Mouse (Mus musculus) intestine, embryonic 16.5 days (tissue): ENCODE measurements around the gene Hemk1. TPM values are rescaled to one million over a fixed set of nuclear protein-coding genes. Genes with fewer than 3 reads are reported as not detected.

ENCODE experiments used
- ATAC-seq: fragments of 200-750 bp; cut with Nextera tagmentation; 2 replicates; pipeline ENCODE4 v1.8.0; 2017; ENCODE audit warnings: moderate TSS enrichment, moderate library complexity
- H3K27ac ChIP-seq: fragments of 300-500 bp; sonication (generic); 2 replicates; pipeline ENCODE4 v1.5.1; 2014; ENCODE audit warnings: mild to moderate bottlenecking, low read length
- H3K27me3 ChIP-seq: fragments of 300-500 bp; sonication (generic); replicated peaks from 2 replicates; pipeline ENCODE4 v1.6.1; 2014; ENCODE audit warnings: low read length, control low read depth, mixed read lengths; ENCODE audit not compliant: control insufficient read depth, insufficient read depth
- H3K36me3 ChIP-seq: fragments of 300-500 bp; sonication (generic); 2 replicates; pipeline ENCODE4 v1.6.1; 2014; ENCODE audit warnings: low read length, control low read depth; ENCODE audit not compliant: control insufficient read depth, insufficient read depth
- H3K4me1 ChIP-seq: fragments of 300-500 bp; sonication (generic); 2 replicates; pipeline ENCODE4 v1.6.1; 2014; ENCODE audit warnings: low read length, control low read depth, mixed read lengths; ENCODE audit not compliant: control insufficient read depth, insufficient read depth
- H3K4me2 ChIP-seq: fragments of 300-500 bp; sonication (generic); 2 replicates; pipeline ENCODE4 v1.6.1; 2014; ENCODE audit warnings: low read depth, low read length, control low read depth
- H3K4me3 ChIP-seq: fragments of 300-500 bp; sonication (generic); 2 replicates; pipeline ENCODE4 v1.5.1; 2014; ENCODE audit warnings: mild to moderate bottlenecking, low read length
- H3K9ac ChIP-seq: fragments of 300-500 bp; sonication (generic); 2 replicates; pipeline ENCODE4 v1.6.1; 2014; ENCODE audit warnings: low read depth, low read length
- H3K9me3 ChIP-seq: fragments of 300-500 bp; sonication (generic); 2 replicates; pipeline ENCODE4 v1.6.1; 2016; ENCODE audit warnings: low read length, control low read depth; ENCODE audit not compliant: control insufficient read depth
- WGBS: fragments of 180-500 bp; shearing (Covaris S2); extraction: QIAGEN DNeasy Blood & Tissue Kit; methylation state at CpG from one replicate; pipeline ENCODE4 v1.1.7; 2014; 5-methylcytosine and 5-hydroxymethylcytosine counted together
- polyA plus RNA-seq: library from polyadenylated mRNA; unstranded; fragments of >200 nt; fragmentation: Nextera tagmentation; extraction: Ambion mirVana; gene quantifications from 2 replicates; pipeline ENCODE4 v1.2.1, GENCODE M21; 2015

Hemk1 gene
- polyA plus RNA-seq, 1 experiment from 2014 or later: 11.2 TPM

DNA sequence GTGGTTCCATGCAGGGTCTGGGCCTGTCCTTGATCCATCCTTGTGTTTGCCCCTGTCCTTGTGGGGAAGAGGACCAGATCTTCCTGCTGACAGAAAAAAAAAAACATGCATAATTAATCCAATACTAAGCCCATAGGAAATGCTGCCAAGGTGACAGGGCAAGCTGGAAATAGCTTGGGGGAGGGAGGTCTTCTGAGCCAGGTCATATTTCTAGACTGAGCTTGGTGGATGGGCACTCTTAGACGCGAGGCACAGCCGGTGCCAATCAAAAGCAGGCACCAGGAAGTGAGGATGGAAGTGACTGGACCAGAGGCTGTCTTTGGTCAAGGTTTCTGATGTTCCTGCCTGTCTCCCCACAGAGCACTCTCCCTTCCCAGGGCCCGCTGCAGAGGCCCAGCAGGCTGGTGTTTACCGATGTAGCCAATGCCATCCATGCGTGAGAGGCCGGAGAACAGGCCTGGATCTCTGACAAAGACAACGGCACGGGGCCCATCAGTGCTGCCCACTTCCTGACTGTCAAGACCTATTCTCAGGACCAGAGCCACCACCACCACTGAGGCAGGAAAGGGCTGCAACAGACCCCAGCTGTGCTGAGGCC, 9.5 kb upstream of the Hemk1 start:
- H3K27ac ChIP-seq: no peak overlapping the region
- WGBS: 67% methylated on average over 9 of the region's 9 CpGs
- no peaks in the 10 kb centered on the region for H3K9me3 ChIP-seq
- H3K4me1 ChIP-seq: no peaks in the 10 kb centered on the region
- no peak overlapping the region for H3K9ac ChIP-seq
- no peaks in the 10 kb centered on the region for H3K27me3 ChIP-seq
- no peaks in the 10 kb centered on the region for H3K36me3 ChIP-seq
- H3K4me3 ChIP-seq: no peak overlapping the region
- no peak for ATAC-seq
- H3K4me2 ChIP-seq: no peak overlapping the region

- WGBS: 81% methylated on average over 8 of the region's 8 CpGs
Observed at GRCm38 (mm10) chr9:107346081-107346480, 7.9 kb upstream of the Hemk1 start.

DNA sequence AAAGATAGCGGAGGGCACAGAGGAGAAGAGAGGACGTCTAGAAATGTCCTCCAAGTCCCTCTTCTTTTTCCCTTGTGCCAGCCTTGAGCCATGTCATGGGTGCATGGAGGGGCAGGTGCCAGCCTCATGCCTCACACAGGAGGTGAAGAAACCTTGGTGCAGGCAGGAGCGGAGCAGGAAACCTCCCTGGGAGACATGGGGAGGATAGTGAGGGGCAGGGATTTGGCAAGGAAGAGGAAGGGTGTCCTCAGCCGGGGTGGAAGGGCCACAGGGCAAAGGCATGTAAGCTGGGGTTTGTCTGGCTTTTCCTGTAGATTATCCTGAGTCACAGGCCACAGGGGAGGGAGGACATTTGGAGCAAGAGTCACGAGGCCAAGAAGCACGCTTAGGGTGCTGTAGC, 5.9 kb upstream of the Hemk1 start:
- Histone ChIP-seq H3K9ac (no peak overlapping the region), H3K4me3 (no peak overlapping the region), H3K9me3 (no peaks in the 10 kb centered on the region), H3K4me2 (no peak overlapping the region), H3K27ac (no peak overlapping the region), H3K36me3 (no peaks in the 10 kb centered on the region), H3K4me1 (peaks cover 4% of the 10 kb centered on the region), H3K27me3 (0 out of 2 replicates have a peak, but pooled peaks cover 3% of the 10 kb centered on the region)
- 71% methylated on average over 6 of the region's 6 CpGs for WGBS
- no peak for ATAC-seq

More at GRCm38 (mm10) chr9:107346081-107346480, 7.9 kb upstream of the Hemk1 start:
- H3K4me3 ChIP-seq: no peak overlapping the region
- peaks cover under 1% of the 10 kb centered on the region; the same call in 1 of the 2 replicates for H3K4me1 ChIP-seq
- no peaks in the 10 kb centered on the region for H3K9me3 ChIP-seq
- no peak overlapping the region for H3K4me2 ChIP-seq
- no peaks in the 10 kb centered on the region for H3K36me3 ChIP-seq
- ATAC-seq: no peak
- H3K27me3 ChIP-seq: 0 out of 2 replicates have a peak, but pooled peaks cover under 1% of the 10 kb centered on the region
- H3K9ac ChIP-seq: no peak overlapping the region
- no peak overlapping the region for H3K27ac ChIP-seq

DNA sequence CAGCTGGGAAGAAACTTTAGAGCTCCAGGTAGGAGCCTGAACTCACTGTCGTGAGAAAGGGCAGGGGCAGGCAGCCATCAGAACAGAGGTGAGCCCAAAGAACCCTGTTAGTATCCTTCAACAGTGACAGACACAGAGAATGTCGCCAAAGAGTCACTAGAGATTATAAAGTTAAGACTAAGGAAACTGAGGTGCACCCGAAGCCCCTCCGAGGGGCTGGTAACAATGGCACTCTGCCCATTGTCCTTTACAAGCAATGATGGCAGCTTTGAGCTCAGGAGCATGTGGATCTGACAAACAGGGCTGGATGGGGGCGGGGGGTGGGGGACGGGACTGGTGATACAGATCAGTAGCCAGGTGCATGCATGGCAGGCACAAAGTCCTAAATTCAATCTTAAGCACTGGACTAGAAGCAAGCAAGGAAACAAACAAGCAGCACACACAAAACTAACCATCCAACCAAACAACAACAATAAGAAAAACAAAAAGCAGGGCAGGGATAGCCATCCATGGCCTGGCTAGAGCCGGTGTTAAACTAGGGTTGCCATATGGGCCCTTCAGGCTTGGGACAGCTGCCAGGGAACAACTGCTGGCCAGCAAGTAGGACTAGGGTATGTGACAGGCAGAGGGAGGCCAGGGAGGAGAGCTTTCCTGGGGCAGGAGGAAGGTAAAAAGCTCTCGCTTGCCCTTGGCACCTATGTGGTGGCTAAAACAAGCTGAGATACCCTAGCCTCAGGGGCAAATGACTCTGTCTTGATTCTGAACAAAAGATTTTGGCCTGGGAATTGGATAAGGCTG, 5.2 kb upstream of the Hemk1 start:
- Histone ChIP-seq H3K4me2 (no peak overlapping the region), H3K9ac (no peak overlapping the region), H3K9me3 (no peaks in the 10 kb centered on the region), H3K27ac (no peak overlapping the region), H3K4me1 (peaks cover 10% of the 10 kb centered on the region), H3K27me3 (0 out of 2 replicates have a peak, but pooled peaks cover 3% of the 10 kb centered on the region), H3K36me3 (no peaks in the 10 kb centered on the region), H3K4me3 (no peak overlapping the region)
- no peak for ATAC-seq
- WGBS: 63% methylated on average over 8 of the region's 8 CpGs

DNA sequence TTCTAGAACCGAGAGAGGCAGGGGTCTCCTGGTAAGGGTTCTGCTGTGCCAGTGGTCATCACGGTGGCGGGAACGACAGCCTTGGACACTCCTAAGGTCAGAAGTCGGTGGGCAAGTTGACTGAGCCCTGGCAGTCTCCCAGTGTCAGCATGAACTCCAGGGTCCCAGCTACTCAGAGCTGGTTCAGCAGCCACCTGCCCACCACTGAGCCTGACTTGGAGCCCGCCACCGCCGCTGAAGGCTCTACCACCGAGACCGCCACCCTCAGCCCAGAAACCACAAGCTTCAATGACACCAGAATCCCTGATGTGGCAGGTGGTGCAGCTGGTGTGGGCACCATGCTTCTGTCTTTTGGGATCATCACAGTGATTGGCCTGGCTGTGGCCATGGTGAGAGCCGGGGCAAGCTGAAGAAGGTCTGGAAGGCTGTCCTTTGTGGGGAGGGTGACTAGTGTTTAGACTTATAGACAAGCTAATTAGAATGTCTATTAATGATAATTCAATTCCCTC, 4.1 kb upstream of the Hemk1 start:
- Histone ChIP-seq H3K4me3 (no peak overlapping the region), H3K36me3 (no peaks in the 10 kb centered on the region), H3K4me2 (no peak overlapping the region), H3K9ac (no peak overlapping the region), H3K4me1 (peaks cover 15% of the 10 kb centered on the region), H3K27ac (no peak overlapping the region), H3K27me3 (0 out of 2 replicates have a peak, but pooled peaks cover 3% of the 10 kb centered on the region), H3K9me3 (no peaks in the 10 kb centered on the region)
- 88% methylated on average over 11 of the region's 11 CpGs for WGBS
- no peak for ATAC-seq

DNA sequence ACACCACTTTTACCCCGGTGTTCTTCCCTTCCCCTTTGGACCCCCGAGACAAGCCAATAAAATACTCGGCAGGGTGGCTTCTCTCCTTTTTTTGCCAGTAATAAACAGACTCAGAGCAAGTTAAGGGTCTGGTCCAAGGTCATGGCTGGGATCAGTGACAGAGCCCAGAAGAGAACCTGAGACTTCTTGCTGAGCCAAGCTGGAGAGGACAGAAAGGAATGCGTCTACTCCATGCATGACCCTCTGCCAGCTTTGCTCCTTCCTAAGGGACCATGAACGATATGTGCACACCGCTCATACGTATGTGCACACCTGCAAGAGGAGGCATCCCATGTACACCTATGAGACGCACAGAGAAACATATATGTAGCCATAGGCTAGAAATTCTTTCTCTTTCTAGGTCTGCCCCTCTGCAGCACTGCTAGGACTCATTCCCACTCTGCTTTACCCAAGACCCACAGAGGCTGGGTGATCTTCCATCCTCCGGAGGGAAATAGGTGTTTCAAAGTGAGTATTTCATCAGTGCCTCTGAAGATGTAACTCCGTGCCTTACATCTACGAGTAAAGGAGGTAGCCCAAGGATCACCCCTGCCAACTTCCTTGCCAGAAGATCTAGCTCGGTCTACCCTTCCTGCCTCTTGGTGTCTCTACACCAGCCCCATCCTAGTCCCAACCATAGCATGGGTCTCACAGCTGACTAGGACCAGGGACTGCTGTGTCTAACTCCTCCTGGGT, 2.9 kb upstream of the Hemk1 start:
- peaks cover 16% of the 10 kb centered on the region for H3K4me1 ChIP-seq
- peak overlapping the region; percentile 66 for H3K4me3 ChIP-seq
- no peaks in the 10 kb centered on the region for H3K9me3 ChIP-seq
- peak overlapping the region; percentile 90 for H3K4me2 ChIP-seq
- H3K36me3 ChIP-seq: no peaks in the 10 kb centered on the region
- no peak for ATAC-seq
- H3K9ac ChIP-seq: peak overlapping the region; percentile 75
- H3K27me3 ChIP-seq: 0 out of 2 replicates have a peak, but pooled peaks cover 3% of the 10 kb centered on the region
- H3K27ac ChIP-seq: no peak overlapping the region
- 48% methylated on average over 12 of the region's 12 CpGs for WGBS

DNA sequence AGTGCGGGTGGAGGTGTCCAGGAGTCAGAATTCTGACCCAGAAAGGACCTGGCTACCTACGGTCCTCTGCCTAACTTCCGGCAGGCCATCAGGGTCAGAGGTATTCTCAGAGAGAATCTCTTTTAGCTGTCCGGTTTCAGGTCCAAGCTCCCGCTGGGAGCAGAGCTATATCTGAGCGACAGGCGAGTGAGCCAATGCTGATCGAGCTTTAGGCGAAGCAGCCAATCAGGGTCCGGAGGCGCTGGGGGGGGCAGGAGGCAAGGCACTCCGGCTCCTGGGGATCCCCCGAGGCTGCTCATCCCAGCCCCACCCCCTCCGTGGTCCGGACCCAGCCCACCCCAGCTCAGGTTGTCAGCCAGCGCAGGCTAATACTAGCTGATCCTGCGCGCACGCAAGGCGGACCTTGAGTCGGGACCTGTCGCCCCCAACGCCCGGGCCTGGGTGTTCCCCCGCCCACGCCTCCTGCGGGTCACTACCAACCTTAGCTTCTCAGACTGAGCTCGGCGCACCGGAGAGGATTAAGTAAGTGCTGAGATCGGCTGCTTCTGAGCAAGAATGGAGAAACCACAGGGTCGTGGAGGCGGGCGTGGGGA, 2.2 kb upstream of the Hemk1 start, which contains the start of gene 6430571L13Rik:
TSS of gene 6430571L13Rik (plus strand) at position 336 of the 593 bp plus-strand sequence.
- Histone ChIP-seq H3K9me3 (no peaks in the 10 kb centered on the region), H3K27me3 (0 out of 2 replicates have a peak, but pooled peaks cover 3% of the 10 kb centered on the region), H3K4me2 (peak within 1 kb of the TSS; percentile 90), H3K4me3 (peak within 1 kb of the TSS; percentile 66), H3K36me3 (no peaks in the 10 kb centered on the region), H3K4me1 (peaks cover 16% of the 10 kb centered on the region), H3K9ac (peak within 1 kb of the TSS; percentile 75), H3K27ac (no peak within 1 kb of the TSS)
- under 1% methylated on average over 34 of the region's 34 CpGs for WGBS
- ATAC-seq: peak; percentile 95

- H3K27ac ChIP-seq: no peak overlapping the region
- ATAC-seq: no peak
- no peak overlapping the region for H3K9ac ChIP-seq
- no peaks in the 10 kb centered on the region for H3K36me3 ChIP-seq
- 87% methylated on average over 6 of the region's 6 CpGs for WGBS
- H3K9me3 ChIP-seq: no peaks in the 10 kb centered on the region
- no peak overlapping the region for H3K4me2 ChIP-seq
- H3K4me3 ChIP-seq: no peak overlapping the region
- 0 out of 2 replicates have a peak, but pooled peaks cover 3% of the 10 kb centered on the region for H3K27me3 ChIP-seq
- H3K4me1 ChIP-seq: peaks cover 16% of the 10 kb centered on the region
Observed at GRCm38 (mm10) chr9:107336386-107336785, 1.8 kb downstream of the Hemk1 start.
